Mouse (Mus musculus) stomach, postnatal 0 days (tissue): ENCODE measurements around the gene Gm20479.

ENCODE experiments used
- CTCF ChIP-seq: IDR thresholded peaks from 2 replicates; pipeline ENCODE4 v1.5.1; 2016; ENCODE audit warnings: antibody characterized with exemption, low read depth, mild to moderate bottlenecking, moderate library complexity
- EP300 ChIP-seq: optimal IDR thresholded peaks from 2 replicates; pipeline ENCODE3; 2016; ENCODE audit warnings: antibody characterized with exemption

DNA sequence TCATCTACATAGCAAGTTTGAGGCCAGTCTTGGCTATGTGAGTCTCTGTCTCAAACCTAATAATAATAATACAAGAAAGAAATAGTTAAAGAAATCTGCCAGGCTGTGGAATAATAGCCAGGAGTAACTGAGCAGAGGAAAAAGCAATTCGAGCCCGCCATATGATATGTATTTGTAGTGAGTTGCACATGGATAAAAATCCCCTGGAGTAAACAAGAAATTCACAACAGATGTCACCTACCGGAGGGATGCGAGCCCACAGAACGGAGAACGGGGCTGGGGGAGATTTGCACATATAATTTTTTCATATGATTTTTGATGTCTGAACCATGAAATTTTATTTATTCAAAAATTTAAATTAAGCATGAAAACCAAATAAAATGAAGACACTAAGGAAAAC is 22.6 kb upstream of the Gm20479 start:
- no peak for TF ChIP-seq CTCF
- no peak for TF ChIP-seq EP300
